Mouse (Mus musculus): ENCODE data around the gene BC052040.

- no peak for TF ChIP-seq CTCF (IDR thresholded peaks at IDR 0.05; ENCODE audit: borderline replicate concordance, control insufficient read depth, extremely low read depth, insufficient read depth, low read length, poor library complexity)
- TF ChIP-seq POLR2A (IDR thresholded peaks at IDR 0.05; ENCODE audit: control insufficient read depth, extremely low read depth, insufficient read depth, low read length, poor library complexity), result no peak
Observed at GRCm38 (mm10) chr2:115699032-115699431, 117.5 kb downstream of the BC052040 start.
